8 mouse cellular contexts compared by ENCODE assay signal in genomic region chr6:106769290-106769866, GRCm38 (mm10). TPM values are rescaled to one million over a fixed set of nuclear protein-coding genes. Genes with fewer than 3 reads are reported as not detected.
DNase-seq lines count a peak whose midpoint lies in the region; ATAC-seq lines count a peak whose summit lies in the region.

No protein-coding gene starts in this region.

- H3K4me1 ChIP-seq in heart, embryonic 13.5 days, result peaks cover 11% of the 10 kb centered on the region
- peaks cover 13% of the 10 kb centered on the region for H3K4me1 ChIP-seq in forebrain, embryonic 13.5 days
- peaks cover 8% of the 10 kb centered on the region for H3K4me1 ChIP-seq in liver, embryonic 11.5 days (replicated peaks; ENCODE audit: control insufficient read depth, insufficient read depth, low read length)
- peaks cover 9% of the 10 kb centered on the region for H3K4me1 ChIP-seq in stomach, embryonic 15.5 days

- no peaks in the 10 kb centered on the region; the same call in 1 of the 2 replicates for H3K27me3 ChIP-seq in heart, embryonic 13.5 days (replicated peaks)
- no peaks in the 10 kb centered on the region for H3K27me3 ChIP-seq in forebrain, embryonic 13.5 days
- H3K27me3 ChIP-seq in liver, embryonic 11.5 days (replicated peaks; ENCODE audit: control insufficient read depth, insufficient read depth, low read length), result no peaks in the 10 kb centered on the region
- no peaks in the 10 kb centered on the region for H3K27me3 ChIP-seq in stomach, embryonic 15.5 days (replicated peaks)

- ATAC-seq in heart, embryonic 13.5 days (ENCODE audit: extremely low read depth, insufficient number of reproducible peaks, low FRiP score, low TSS enrichment), result peak; percentile 26; the same call in 1 of the 2 replicates
- ATAC-seq in forebrain, embryonic 13.5 days, result peak; percentile 75; the same call in 1 of the 2 replicates
- ATAC-seq in liver, embryonic 11.5 days (replicated peaks; ENCODE audit: low FRiP score), result peak; percentile 78
- peak; percentile 65 for ATAC-seq in stomach, embryonic 15.5 days (ENCODE audit: insufficient read depth, low FRiP score, low read depth)

- intact Hi-C loops in heart, postnatal 25 days (cut with DNase I), result loop anchor here (2.0 kb wide), 1 partner anchor 31 kb away; the partner anchor contains the start of gene Crbn

- H3K4me3 ChIP-seq in heart, embryonic 13.5 days, result peak overlapping the region; percentile 94
- peak overlapping the region; percentile 87 for H3K4me3 ChIP-seq in forebrain, embryonic 13.5 days
- H3K4me3 ChIP-seq in liver, embryonic 11.5 days (ENCODE audit: low read depth, low read length), result peak overlapping the region; percentile 77
- H3K4me3 ChIP-seq in stomach, embryonic 15.5 days (replicated peaks), result peak overlapping the region; percentile 89

- H3K27ac ChIP-seq in heart, embryonic 13.5 days (replicated peaks), result peak overlapping the region; percentile 55
- no peak overlapping the region for H3K27ac ChIP-seq in forebrain, embryonic 13.5 days
- H3K27ac ChIP-seq in liver, embryonic 11.5 days (ENCODE audit: low read depth, low read length), result peak overlapping the region; percentile 16; the same call in 1 of the 2 replicates
- peak overlapping the region; percentile 48; the same call in 1 of the 2 replicates for H3K27ac ChIP-seq in stomach, embryonic 15.5 days

- peak overlapping the region; percentile 98 for H3K4me2 ChIP-seq in heart, embryonic 13.5 days
- H3K4me2 ChIP-seq in forebrain, embryonic 13.5 days, result peak overlapping the region; percentile 95
- peak overlapping the region; percentile 80 for H3K4me2 ChIP-seq in liver, embryonic 11.5 days
- H3K4me2 ChIP-seq in stomach, embryonic 15.5 days, result peak overlapping the region; percentile 87

- peaks cover 31% of the 10 kb centered on the region for H3K36me3 ChIP-seq in heart, embryonic 13.5 days
- peaks cover 22% of the 10 kb centered on the region for H3K36me3 ChIP-seq in forebrain, embryonic 13.5 days (ENCODE audit: poor library complexity, severe bottlenecking)
- peaks cover 4% of the 10 kb centered on the region; the same call in 1 of the 2 replicates for H3K36me3 ChIP-seq in liver, embryonic 11.5 days (ENCODE audit: control insufficient read depth, insufficient read depth, low read length)
- peaks cover 6% of the 10 kb centered on the region for H3K36me3 ChIP-seq in stomach, embryonic 15.5 days

- WGBS in heart, embryonic 13.5 days, result 1% methylated on average over 33 of the region's 33 CpGs
- WGBS in forebrain, embryonic 13.5 days, result 2% methylated on average over 33 of the region's 33 CpGs
- 1% methylated on average over 33 of the region's 33 CpGs for WGBS in liver, embryonic 11.5 days
- WGBS in stomach, embryonic 15.5 days, result 1% methylated on average over 33 of the region's 33 CpGs

- DNase-seq in heart, postnatal 25 days (ENCODE audit: low spot score), result no peak
- peak; percentile 56 for DNase-seq in ES-CJ7 (ENCODE audit: low read depth, low spot score)
- DNase-seq in liver, embryonic 11.5 days (ENCODE audit: low spot score), result no peak
- DNase-seq in adrenal gland, adult 8-10 months, result no peak
- DNase-seq in lung, postnatal 14 days, result no peak

- H3K9ac ChIP-seq in heart, embryonic 13.5 days, result peak overlapping the region; percentile 87
- H3K9ac ChIP-seq in forebrain, embryonic 13.5 days, result peak overlapping the region; percentile 72
- peak overlapping the region; percentile 73 for H3K9ac ChIP-seq in liver, embryonic 11.5 days (ENCODE audit: low read depth, low read length)
- H3K9ac ChIP-seq in stomach, embryonic 15.5 days, result peak overlapping the region; percentile 53

- H3K9me3 ChIP-seq in heart, embryonic 13.5 days, result no peaks in the 10 kb centered on the region
- H3K9me3 ChIP-seq in forebrain, embryonic 13.5 days (replicated peaks), result no peaks in the 10 kb centered on the region
- H3K9me3 ChIP-seq in liver, embryonic 11.5 days (ENCODE audit: control insufficient read depth, low read length), result no peaks in the 10 kb centered on the region
- H3K9me3 ChIP-seq in stomach, embryonic 15.5 days, result no peaks in the 10 kb centered on the region

RNA-seq across cellular contexts. Expression of gene Trnt1, which starts 0.5 kb away (rescaled TPM):
- 42.1 and 43.7 TPM in 2 replicates for polyA plus RNA-seq in heart, embryonic 13.5 days (2015; fragmentation: Nextera tagmentation; extraction: Ambion mirVana)
- 10 to 100 TPM; 29.5 to 32.6 TPM for total RNA-seq in heart, postnatal 25 days (2021)
- 70.1 and 73.2 TPM in 2 replicates for polyA plus RNA-seq in forebrain, embryonic 13.5 days (2015; fragmentation: Nextera tagmentation; extraction: Ambion mirVana)
- 82.3 and 94.4 TPM in 2 replicates for polyA plus RNA-seq in liver, embryonic 11.5 days (2014; fragmentation: Nextera tagmentation; extraction: Ambion mirVana)
- 52.5 and 56.7 TPM in 2 replicates for polyA plus RNA-seq in stomach, embryonic 15.5 days (2015; fragmentation: Nextera tagmentation; extraction: Ambion mirVana)
- total RNA-seq in adrenal gland, adult 8-10 months (2022), result 10 to 100 TPM; 47.8 to 64.1 (median 55.2) TPM

RNA-seq across cellular contexts. Expression of gene Il5ra, which starts 20.5 kb away (rescaled TPM):
- not detected in 2 replicates for polyA plus RNA-seq in heart, embryonic 13.5 days (2015; fragmentation: Nextera tagmentation; extraction: Ambion mirVana)
- total RNA-seq in heart, postnatal 25 days (2021), result not detected
- not detected in 2 replicates for polyA plus RNA-seq in forebrain, embryonic 13.5 days (2015; fragmentation: Nextera tagmentation; extraction: Ambion mirVana)
- polyA plus RNA-seq in liver, embryonic 11.5 days (2014; fragmentation: Nextera tagmentation; extraction: Ambion mirVana), result 0.14 and 0.38 TPM in 2 replicates
- polyA plus RNA-seq in stomach, embryonic 15.5 days (2015; fragmentation: Nextera tagmentation; extraction: Ambion mirVana), result 0.09 TPM in 1 of 2 replicates, not detected in the other
- total RNA-seq in adrenal gland, adult 8-10 months (2022), result under 1 TPM in 1 of 4 experiments, not detected in 3; 0.13 TPM

RNA-seq across cellular contexts. Expression of gene Crbn, which starts 30.5 kb away (rescaled TPM):
- 30.0 and 33.0 TPM in 2 replicates for polyA plus RNA-seq in heart, embryonic 13.5 days (2015; fragmentation: Nextera tagmentation; extraction: Ambion mirVana)
- 10 to 100 TPM; 37.9 to 45.5 TPM for total RNA-seq in heart, postnatal 25 days (2021)
- 50.1 and 56.5 TPM in 2 replicates for polyA plus RNA-seq in forebrain, embryonic 13.5 days (2015; fragmentation: Nextera tagmentation; extraction: Ambion mirVana)
- polyA plus RNA-seq in liver, embryonic 11.5 days (2014; fragmentation: Nextera tagmentation; extraction: Ambion mirVana), result 30.5 and 36.0 TPM in 2 replicates
- polyA plus RNA-seq in stomach, embryonic 15.5 days (2015; fragmentation: Nextera tagmentation; extraction: Ambion mirVana), result 42.1 and 43.3 TPM in 2 replicates
- 10 to 100 TPM; 73.5 to 79.2 (median 73.9) TPM for total RNA-seq in adrenal gland, adult 8-10 months (2022)

Comparison
In these comparisons a context has a peak if more than half of its experiments do, and no peak if none do; other contexts are left out.
1. ATAC-seq: peak in every context shown above with its lines; median percentile 78 in liver, embryonic 11.5 days; 75 in forebrain, embryonic 13.5 days; 65 in stomach, embryonic 15.5 days; 26 in heart, embryonic 13.5 days.